Mouse (Mus musculus): ENCODE results near the gene Ctnnbip1.

DNA sequence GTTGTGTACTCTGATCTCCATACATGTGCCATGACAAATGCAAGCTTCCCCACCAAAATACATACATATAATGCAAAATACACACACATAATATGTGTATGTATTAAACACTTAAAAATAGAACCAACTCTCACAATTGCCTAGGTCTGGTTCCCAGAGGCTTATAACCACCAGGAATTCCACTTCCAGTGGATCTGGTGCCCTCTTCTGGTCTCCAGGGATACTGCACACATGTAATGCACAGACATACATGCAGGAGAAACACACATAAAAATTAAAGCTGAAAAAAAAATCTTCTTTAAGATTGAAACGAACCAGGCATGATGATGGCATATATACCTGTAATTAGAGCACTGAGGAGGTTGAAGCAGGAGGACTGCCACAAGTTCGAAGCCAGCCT lies 73.5 kb downstream of the Ctnnbip1 start:
- TF ChIP-seq CTCF (IDR thresholded peaks at IDR 0.05; ENCODE audit: insufficient read depth, low read length) = no peak
- TF ChIP-seq POLR2A (IDR thresholded peaks at IDR 0.05; ENCODE audit: borderline replicate concordance, extremely low read depth, low read depth, low read length) = no peak

Measured in lung, adult 2 months (tissue).